Mouse (Mus musculus) limb, embryonic 14.5 days (tissue): ENCODE measurements around the gene Clk3. TPM values are rescaled to one million over a fixed set of nuclear protein-coding genes. Genes with fewer than 3 reads are reported as not detected.

Experiments used
- ATAC-seq: fragments of 200-750 bp; cut with Nextera tagmentation; 2 replicates; pipeline ENCODE4 v1.8.0; 2017; ENCODE audit warnings: low read depth, moderate number of reproducible peaks, moderate TSS enrichment; ENCODE audit not compliant: low FRiP score
- DNase-seq: peaks from one replicate; pipeline ENCODE4 v3.0.0-alpha.2; 2015; ENCODE audit warnings: low spot score
- H3K27ac ChIP-seq: fragments of 300-500 bp; sonication (generic); replicated peaks from 2 replicates; pipeline ENCODE4 v1.5.1; 2014; ENCODE audit warnings: low read depth, mild to moderate bottlenecking, low read length, moderate library complexity, mixed read lengths
- H3K27me3 ChIP-seq: fragments of 300-500 bp; sonication (generic); 2 replicates; pipeline ENCODE4 v1.6.1; 2014; ENCODE audit warnings: low read length, mixed read lengths; ENCODE audit not compliant: control insufficient read depth, insufficient read depth
- H3K36me3 ChIP-seq: fragments of 300-500 bp; sonication (generic); 2 replicates; pipeline ENCODE4 v1.6.1; 2014; ENCODE audit warnings: mild to moderate bottlenecking, low read length, moderate library complexity, mixed read lengths; ENCODE audit not compliant: control insufficient read depth, insufficient read depth
- H3K4me1 ChIP-seq: fragments of 300-500 bp; sonication (generic); 2 replicates; pipeline ENCODE4 v1.6.1; 2014; ENCODE audit warnings: antibody characterized with exemption, low read length, mixed read lengths; ENCODE audit not compliant: control insufficient read depth, insufficient read depth
- H3K4me2 ChIP-seq: fragments of 300-500 bp; sonication (generic); replicated peaks from 2 replicates; pipeline ENCODE4 v1.6.1; 2014; ENCODE audit warnings: low read depth, mild to moderate bottlenecking, low read length, moderate library complexity; ENCODE audit not compliant: severe bottlenecking
- H3K4me3 ChIP-seq: fragments of 300-500 bp; sonication (generic); replicated peaks from 2 replicates; pipeline ENCODE4 v1.5.1; 2014; ENCODE audit warnings: low read length
- H3K9ac ChIP-seq: fragments of 300-500 bp; sonication (generic); 2 replicates; pipeline ENCODE4 v1.6.1; 2014; ENCODE audit warnings: mild to moderate bottlenecking, low read depth, low read length, moderate library complexity; ENCODE audit not compliant: severe bottlenecking
- H3K9me3 ChIP-seq: fragments of 300-500 bp; sonication (generic); 2 replicates; pipeline ENCODE4 v1.6.1; 2016; ENCODE audit warnings: low read length; ENCODE audit not compliant: control insufficient read depth
- POLR2A ChIP-seq: fragments of 200-500 bp; IDR thresholded peaks from 2 replicates; pipeline ENCODE4 v1.8.0; 2012; ENCODE audit warnings: inconsistent platforms, mild to moderate bottlenecking, moderate library complexity, borderline replicate concordance; ENCODE audit not compliant: insufficient read depth, insufficient read length; ENCODE audit errors: extremely low read depth
- WGBS: fragments of 180-500 bp; shearing (Covaris S2); extraction: QIAGEN DNeasy Blood & Tissue Kit; methylation state at CpG from one replicate; pipeline ENCODE4 v1.1.7; 2014; 5-methylcytosine and 5-hydroxymethylcytosine counted together
- polyA plus RNA-seq, 2 experiments: library from polyadenylated mRNA; depleted of rRNA in 1 of 2; stranded (reverse) in 1 of 2; unstranded in 1 of 2; fragments of >200 nt; fragmentation: Nextera tagmentation in 1 of 2; extraction: Ambion mirVana in 1 of 2; gene quantifications; 2 replicates each; pipeline versions ENCODE4 v1.2.1 to v1.2.3; 2012 to 2014

Clk3 gene
- polyA plus RNA-seq, 2 experiments: 56.1 to 133 TPM

DNA sequence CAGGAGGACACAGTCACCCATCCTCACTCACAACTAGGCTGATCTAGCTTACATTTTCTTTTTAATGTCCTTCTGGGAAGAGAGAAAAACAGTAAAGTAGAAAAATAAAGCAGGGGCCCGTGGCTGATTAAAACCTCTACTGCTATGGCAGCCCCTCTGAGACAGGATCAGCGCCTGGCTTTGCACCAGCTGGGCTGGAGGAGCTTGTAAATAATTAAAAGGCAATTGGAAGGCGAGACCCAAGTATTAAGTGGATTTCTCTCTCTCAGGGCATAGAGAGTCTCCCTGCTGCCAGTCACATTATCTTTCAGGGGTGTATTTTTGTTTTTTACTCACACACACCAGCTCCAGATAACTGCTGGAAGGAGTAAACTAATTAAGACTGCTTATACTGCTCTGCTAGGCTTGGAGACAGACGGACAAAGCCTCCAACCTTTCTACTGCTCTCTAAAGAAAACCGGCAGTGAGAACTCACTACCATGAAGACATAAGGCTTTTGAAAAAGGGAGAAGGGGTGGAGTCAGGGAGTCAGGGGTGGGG lies 43.2 kb upstream of the Clk3 start:
- Histone ChIP-seq H3K4me1 (peaks cover 44% of the 10 kb centered on the region), H3K9me3 (no peaks in the 10 kb centered on the region), H3K9ac (no peak overlapping the region), H3K36me3 (peaks cover 3% of the 10 kb centered on the region; the same call in 1 of the 2 replicates), H3K27me3 (no peaks in the 10 kb centered on the region), H3K4me2 (no peak overlapping the region), H3K27ac (no peak overlapping the region), H3K4me3 (no peak overlapping the region)
- TF ChIP-seq POLR2A: no peak
- ATAC-seq (no peak), DNase-seq (no peak)
- 24% methylated on average over 5 of the region's 5 CpGs for WGBS

- DNase-seq (no peak), ATAC-seq (no peak)
- Histone ChIP-seq H3K4me2 (no peak overlapping the region), H3K27ac (no peak overlapping the region), H3K36me3 (peaks cover 3% of the 10 kb centered on the region; the same call in 1 of the 2 replicates), H3K4me3 (no peak overlapping the region), H3K9ac (no peak overlapping the region), H3K27me3 (no peaks in the 10 kb centered on the region), H3K4me1 (peaks cover 33% of the 10 kb centered on the region), H3K9me3 (no peaks in the 10 kb centered on the region)
- TF ChIP-seq POLR2A: no peak
- WGBS: 32% methylated on average over 4 of the region's 4 CpGs
Measured at GRCm38 (mm10) chr9:57807174-57807651, 41.6 kb upstream of the Clk3 start.

GRCm38 (mm10) chr9:57806066-57806481 lies 40.4 kb upstream of the Clk3 start:
- Histone ChIP-seq H3K4me2 (no peak overlapping the region), H3K4me3 (no peak overlapping the region), H3K4me1 (peaks cover 25% of the 10 kb centered on the region), H3K36me3 (peaks cover 3% of the 10 kb centered on the region; the same call in 1 of the 2 replicates), H3K9ac (no peak overlapping the region), H3K27me3 (no peaks in the 10 kb centered on the region), H3K9me3 (no peaks in the 10 kb centered on the region), H3K27ac (no peak overlapping the region)
- TF ChIP-seq POLR2A: no peak
- 24% methylated on average over 1 of the region's 1 CpGs for WGBS
- DNase-seq (no peak), ATAC-seq (no peak)

- H3K9ac ChIP-seq: no peak overlapping the region
- peaks cover 3% of the 10 kb centered on the region; the same call in 1 of the 2 replicates for H3K36me3 ChIP-seq
- H3K4me2 ChIP-seq: no peak overlapping the region
- H3K27ac ChIP-seq: no peak overlapping the region
- ATAC-seq (no peak), DNase-seq (no peak)
- H3K9me3 ChIP-seq: no peaks in the 10 kb centered on the region
- TF ChIP-seq POLR2A: no peak
- WGBS: 68% methylated on average over 10 of the region's 10 CpGs
- peaks cover 25% of the 10 kb centered on the region for H3K4me1 ChIP-seq
- no peak overlapping the region for H3K4me3 ChIP-seq
- no peaks in the 10 kb centered on the region for H3K27me3 ChIP-seq
Measured at GRCm38 (mm10) chr9:57805087-57805737, 39.6 kb upstream of the Clk3 start.

DNA sequence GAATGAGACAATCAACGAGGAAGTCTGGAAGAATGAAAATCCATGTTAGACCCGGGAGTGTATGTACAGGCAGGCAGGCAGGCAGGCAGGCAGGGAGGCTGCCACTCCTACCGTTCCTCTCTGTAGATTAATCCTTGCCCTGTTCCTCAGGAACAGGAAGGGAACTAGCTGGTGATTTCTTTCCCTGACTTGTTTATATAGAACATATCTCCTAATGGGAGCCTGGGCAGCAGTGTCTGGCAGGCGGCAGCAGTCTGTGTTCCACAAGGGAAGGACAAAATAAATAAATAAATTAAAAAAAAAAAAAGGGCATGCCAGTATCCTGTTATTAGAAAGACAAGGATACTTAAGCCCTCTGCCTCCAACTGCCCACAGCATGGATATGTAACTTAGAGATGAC lies 38.2 kb upstream of the Clk3 start:
- H3K4me1 ChIP-seq: peaks cover 22% of the 10 kb centered on the region

More for the DNA sequence above, 38.2 kb upstream of the Clk3 start:
- Histone ChIP-seq H3K9ac (no peak overlapping the region), H3K9me3 (no peaks in the 10 kb centered on the region), H3K27ac (no peak overlapping the region), H3K4me2 (no peak overlapping the region), H3K27me3 (no peaks in the 10 kb centered on the region), H3K36me3 (no peaks in the 10 kb centered on the region), H3K4me3 (no peak overlapping the region)
- 13% methylated on average over 4 of the region's 4 CpGs for WGBS
- no peak for ATAC-seq
- no peak for DNase-seq
- no peak for TF ChIP-seq POLR2A
